Mouse (Mus musculus): Measurements from ENCODE around the gene Sstr5. TPM values are rescaled to one million over a fixed set of nuclear protein-coding genes. Genes with fewer than 3 reads are reported as not detected.

Gene Sstr5
- total and polyA plus RNA-seq, 3 experiments, result 0.54 to 1.0 (median 0.97) TPM

Other genes with a start within 250 kb of the Sstr5 start
- 10 to 100 TPM in 1 of 2 experiments, 1 to 10 TPM in 1; 9.7 to 10.1 TPM for gene Baiap3, start 240.9 kb downstream of the Sstr5 start, total RNA-seq (2021)
- 84.6 and 90.0 TPM in 2 replicates for gene Baiap3, start 240.9 kb downstream of the Sstr5 start, polyA plus RNA-seq (2012; rRNA removed)
- gene Ube2i, start 222.7 kb downstream of the Sstr5 start, total RNA-seq (2021), result 100 to 1,000 TPM; 225 to 248 TPM
- 79.5 and 103 TPM in 2 replicates for gene Ube2i, start 222.7 kb downstream of the Sstr5 start, polyA plus RNA-seq (2012; rRNA removed)
- under 1 TPM; 0.23 to 0.48 TPM for gene Prss34, start 198.9 kb downstream of the Sstr5 start, total RNA-seq (2021)
- gene Prss34, start 198.9 kb downstream of the Sstr5 start, polyA plus RNA-seq (2012; rRNA removed), result not detected in 2 replicates
- not detected for gene Prss28, start 188.6 kb downstream of the Sstr5 start, total RNA-seq (2021)
- gene Prss28, start 188.6 kb downstream of the Sstr5 start, polyA plus RNA-seq (2012; rRNA removed), result not detected in 2 replicates
- not detected for gene Prss29, start 178.6 kb downstream of the Sstr5 start, total RNA-seq (2021)
- gene Prss29, start 178.6 kb downstream of the Sstr5 start, polyA plus RNA-seq (2012; rRNA removed), result not detected in 2 replicates
- gene Tpsab1, start 151.7 kb downstream of the Sstr5 start, total RNA-seq (2021), result 1 to 10 TPM in 1 of 2 experiments, under 1 TPM in 1; 0.98 to 1.5 TPM
- gene Tpsab1, start 151.7 kb downstream of the Sstr5 start, polyA plus RNA-seq (2012; rRNA removed), result 4.3 and 4.9 TPM in 2 replicates
- 1 to 10 TPM; 2.8 to 3.8 TPM for gene Tpsb2, start 131.0 kb downstream of the Sstr5 start, total RNA-seq (2021)
- 10.0 and 18.1 TPM in 2 replicates for gene Tpsb2, start 131.0 kb downstream of the Sstr5 start, polyA plus RNA-seq (2012; rRNA removed)
- gene Tpsg1, start 128.0 kb downstream of the Sstr5 start, total RNA-seq (2021), result not detected
- gene Tpsg1, start 128.0 kb downstream of the Sstr5 start, polyA plus RNA-seq (2012; rRNA removed), result 0.20 and 0.75 TPM in 2 replicates
- 10 to 100 TPM; 77.1 to 96.1 TPM for gene Cacna1h, start 63.5 kb downstream of the Sstr5 start, total RNA-seq (2021)
- 163 and 202 TPM in 2 replicates for gene Cacna1h, start 63.5 kb downstream of the Sstr5 start, polyA plus RNA-seq (2012; rRNA removed)
- gene Tekt4, start 42.7 kb downstream of the Sstr5 start, total RNA-seq (2021), result under 1 TPM in 1 of 2 experiments, not detected in 1; 0.17 TPM
- 0.17 TPM in 1 of 2 replicates, not detected in the other for gene Tekt4, start 42.7 kb downstream of the Sstr5 start, polyA plus RNA-seq (2012; rRNA removed)
- gene Sox8, start 73.4 kb upstream of the Sstr5 start, total RNA-seq (2021), result 1 to 10 TPM in 1 of 2 experiments, under 1 TPM in 1; 0.83 to 1.5 TPM
- gene Sox8, start 73.4 kb upstream of the Sstr5 start, polyA plus RNA-seq (2012; rRNA removed), result 1.6 and 2.8 TPM in 2 replicates
- gene Lmf1, start 81.8 kb upstream of the Sstr5 start, total RNA-seq (2021), result 10 to 100 TPM; 40.4 to 42.6 TPM
- 30.3 and 35.8 TPM in 2 replicates for gene Lmf1, start 81.8 kb upstream of the Sstr5 start, polyA plus RNA-seq (2012; rRNA removed)
- 1 to 10 TPM; 1.1 to 1.4 TPM for gene Gng13, start 219.9 kb upstream of the Sstr5 start, total RNA-seq (2021)
- not detected in 2 replicates for gene Gng13, start 219.9 kb upstream of the Sstr5 start, polyA plus RNA-seq (2012; rRNA removed)
- gene Chtf18, start 230.1 kb upstream of the Sstr5 start, total RNA-seq (2021), result 1 to 10 TPM; 1.8 to 2.3 TPM
- 3.0 and 4.1 TPM in 2 replicates for gene Chtf18, start 230.1 kb upstream of the Sstr5 start, polyA plus RNA-seq (2012; rRNA removed)
- 10 to 100 TPM; 10.3 to 14.6 TPM for gene Rpusd1, start 230.4 kb upstream of the Sstr5 start, total RNA-seq (2021)
- 87.7 and 100 TPM in 2 replicates for gene Rpusd1, start 230.4 kb upstream of the Sstr5 start, polyA plus RNA-seq (2012; rRNA removed)
- not detected for gene Mslnl, start 238.8 kb upstream of the Sstr5 start, total RNA-seq (2021)
- gene Mslnl, start 238.8 kb upstream of the Sstr5 start, polyA plus RNA-seq (2012; rRNA removed), result 0.18 and 0.26 TPM in 2 replicates